ENCODE assay signal across 24 mouse cellular contexts in the genomic region with DNA sequence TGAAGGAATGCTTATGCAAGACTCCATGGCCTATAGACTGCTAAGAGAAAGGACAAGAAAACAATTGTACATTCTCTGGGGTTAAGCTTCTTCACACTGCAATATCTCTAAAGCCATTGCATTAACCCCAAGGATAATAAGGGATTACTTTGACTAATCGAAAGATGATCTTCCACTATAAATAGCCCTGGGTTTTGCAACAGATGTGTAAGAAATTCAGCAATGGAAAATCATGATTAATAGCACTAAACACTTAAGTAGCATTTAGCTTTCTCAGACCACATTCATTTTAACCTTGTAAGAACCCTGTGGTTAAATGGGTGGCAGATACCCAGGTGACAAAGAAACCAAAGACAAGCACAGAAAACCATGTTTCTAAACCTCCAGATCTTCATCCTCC.
DNase-seq lines count a peak whose midpoint lies in the region; ATAC-seq and TF ChIP-seq lines count a peak whose summit lies in the region.
"Had no signal": no experiment of that assay in that cellular context is flagged by ENCODE, and none has a peak within 500 bp of the region (broad histone marks: within the 10 kb centered on the region; RNA-seq: fewer than 3 reads in every experiment).

No protein-coding gene starts in this region.

- no peaks in the 10 kb centered on the region for H3K36me3 ChIP-seq in myocyte (ENCODE audit: control insufficient read depth, insufficient read depth)
- H3K36me3 ChIP-seq in forebrain, embryonic 12.5 days (replicated peaks): no peaks in the 10 kb centered on the region
- H3K36me3 ChIP-seq: embryonic facial prominence, embryonic 10.5 days; embryonic facial prominence, embryonic 12.5 days; G1E had no signal

- no peak overlapping the region for H3K4me3 ChIP-seq in embryonic fibroblast, embryonic 13.5 days (ENCODE audit: insufficient read depth, low read length)
- H3K4me3 ChIP-seq in myocyte: no peak overlapping the region
- no peak overlapping the region for H3K4me3 ChIP-seq in forebrain, embryonic 12.5 days (replicated peaks)
- H3K4me3 ChIP-seq: embryonic facial prominence, embryonic 10.5 days; embryonic facial prominence, embryonic 12.5 days; erythroblast, embryonic 14.5 days had no signal

- no peak for TF ChIP-seq POLR2A in embryonic fibroblast, embryonic 13.5 days (IDR thresholded peaks at IDR 0.05; ENCODE audit: low read depth, low read length)
- no peak for TF ChIP-seq POLR2A in myocyte (IDR thresholded peaks at IDR 0.05; ENCODE audit: insufficient read length, low read depth)

- H3ac ChIP-seq in myocyte (ENCODE audit: control insufficient read depth, insufficient read length): no peak overlapping the region

- peak overlapping the region; percentile 46 for H3K4me2 ChIP-seq in myocyte (ENCODE audit: low read depth)
- no peak overlapping the region for H3K4me2 ChIP-seq in forebrain, embryonic 12.5 days
- H3K4me2 ChIP-seq: embryonic facial prominence, embryonic 12.5 days had no signal

- peak; percentile 40 for DNase-seq in retina, postnatal 1 day
- no peak for DNase-seq in retina, embryonic 14.5 days (ENCODE audit: low spot score)
- no peak for DNase-seq in spleen, postnatal 14 days (ENCODE audit: low spot score in 2 of 2)
- DNase-seq: adrenal gland, adult 8-10 months; adrenal gland, postnatal 14 days; adrenal gland, postnatal 36 days; B cell, adult 2 months; cerebellum, adult 11-12 months; cerebellum, adult 2 months; cerebellum, adult 9-10 months; cerebellum, postnatal 10 days; cerebellum, postnatal 25 days had no signal

- 92% methylated on average over 1 of the region's 1 CpGs for WGBS in forebrain, embryonic 12.5 days

- ATAC-seq in megakaryocyte, adult 5-6 weeks (ENCODE audit: poor library complexity, severe bottlenecking): no peak
- no peak for ATAC-seq in forebrain, embryonic 12.5 days (ENCODE audit: low FRiP score)
- ATAC-seq: activated CD4-positive, CD25-positive, alpha-beta regulatory T cell, adult 4 months; forebrain, embryonic 14.5 days; forebrain, embryonic 16.5 days; Patski had no signal

- H3K27ac ChIP-seq in embryonic fibroblast, embryonic 13.5 days (ENCODE audit: insufficient read depth, low read length): peak overlapping the region; percentile 47
- H3K27ac ChIP-seq in forebrain, embryonic 12.5 days: no peak overlapping the region
- H3K27ac ChIP-seq: embryonic facial prominence, embryonic 10.5 days; embryonic facial prominence, embryonic 12.5 days had no signal

- H3K27me3 ChIP-seq in myocyte (ENCODE audit: control insufficient read depth, insufficient read depth, insufficient read length): no peaks in the 10 kb centered on the region
- no peaks in the 10 kb centered on the region for H3K27me3 ChIP-seq in forebrain, embryonic 12.5 days
- H3K27me3 ChIP-seq: embryonic facial prominence, embryonic 12.5 days; Patski had no signal

- H3K9ac ChIP-seq in forebrain, embryonic 12.5 days: no peak overlapping the region
- H3K9ac ChIP-seq: embryonic facial prominence, embryonic 12.5 days had no signal

- peaks cover 6% of the 10 kb centered on the region for H3K4me1 ChIP-seq in embryonic fibroblast, embryonic 13.5 days (ENCODE audit: control insufficient read depth, insufficient read depth, low read length)
- H3K4me1 ChIP-seq in forebrain, embryonic 12.5 days: no peaks in the 10 kb centered on the region
- H3K4me1 ChIP-seq: embryonic facial prominence, embryonic 10.5 days; embryonic facial prominence, embryonic 12.5 days had no signal

- no peaks in the 10 kb centered on the region for H3K9me3 ChIP-seq in forebrain, embryonic 12.5 days
- H3K9me3 ChIP-seq: embryonic facial prominence, embryonic 10.5 days; embryonic facial prominence, embryonic 12.5 days; G1E had no signal

- no peaks in the 10 kb centered on the region for H3K79me2 ChIP-seq in myocyte (ENCODE audit: control insufficient read depth, insufficient read depth)

- TF ChIP-seq CTCF in embryonic fibroblast, embryonic 13.5 days (IDR thresholded peaks at IDR 0.05; ENCODE audit: borderline replicate concordance, insufficient read depth, low read length): no peak

TF ChIP-seq in myocyte, 11 proteins besides CTCF, POLR2A, EP300 and RAD21:
- peak; percentile 82 for TF ChIP-seq CEBPB (IDR thresholded peaks at IDR 0.05; ENCODE audit: insufficient read depth, poor library complexity, severe bottlenecking)
- TF ChIP-seq E2F4 (IDR thresholded peaks at IDR 0.05; ENCODE audit: insufficient read depth): no peak
